Mouse (Mus musculus) E14TG2a.4 (cell line): Measurements from ENCODE around the gene Zbtb7a.

Experiments used
- CTCF ChIP-seq: conservative IDR thresholded peaks from 2 replicates; pipeline ENCODE4 v1.5.1; 2014; ENCODE audit warnings: low read length
- NANOG ChIP-seq: IDR thresholded peaks from 2 replicates; pipeline ENCODE4 v1.6.1; 2014; ENCODE audit warnings: borderline replicate concordance, low read length, mixed read lengths

- TF ChIP-seq CTCF (no peak), NANOG (no peak)
Observed at GRCm38 (mm10) chr10:81146296-81146695, 11.3 kb downstream of the Zbtb7a start.
